Mouse (Mus musculus) induced T-regulatory cell, adult 2 months (primary cell): ENCODE results near the gene Speg.

ENCODE experiments used
- DNase-seq: peaks from one replicate; pipeline ENCODE4 v3.0.0-alpha.2; 2012; ENCODE audit warnings: low read depth

The Speg gene

DNA sequence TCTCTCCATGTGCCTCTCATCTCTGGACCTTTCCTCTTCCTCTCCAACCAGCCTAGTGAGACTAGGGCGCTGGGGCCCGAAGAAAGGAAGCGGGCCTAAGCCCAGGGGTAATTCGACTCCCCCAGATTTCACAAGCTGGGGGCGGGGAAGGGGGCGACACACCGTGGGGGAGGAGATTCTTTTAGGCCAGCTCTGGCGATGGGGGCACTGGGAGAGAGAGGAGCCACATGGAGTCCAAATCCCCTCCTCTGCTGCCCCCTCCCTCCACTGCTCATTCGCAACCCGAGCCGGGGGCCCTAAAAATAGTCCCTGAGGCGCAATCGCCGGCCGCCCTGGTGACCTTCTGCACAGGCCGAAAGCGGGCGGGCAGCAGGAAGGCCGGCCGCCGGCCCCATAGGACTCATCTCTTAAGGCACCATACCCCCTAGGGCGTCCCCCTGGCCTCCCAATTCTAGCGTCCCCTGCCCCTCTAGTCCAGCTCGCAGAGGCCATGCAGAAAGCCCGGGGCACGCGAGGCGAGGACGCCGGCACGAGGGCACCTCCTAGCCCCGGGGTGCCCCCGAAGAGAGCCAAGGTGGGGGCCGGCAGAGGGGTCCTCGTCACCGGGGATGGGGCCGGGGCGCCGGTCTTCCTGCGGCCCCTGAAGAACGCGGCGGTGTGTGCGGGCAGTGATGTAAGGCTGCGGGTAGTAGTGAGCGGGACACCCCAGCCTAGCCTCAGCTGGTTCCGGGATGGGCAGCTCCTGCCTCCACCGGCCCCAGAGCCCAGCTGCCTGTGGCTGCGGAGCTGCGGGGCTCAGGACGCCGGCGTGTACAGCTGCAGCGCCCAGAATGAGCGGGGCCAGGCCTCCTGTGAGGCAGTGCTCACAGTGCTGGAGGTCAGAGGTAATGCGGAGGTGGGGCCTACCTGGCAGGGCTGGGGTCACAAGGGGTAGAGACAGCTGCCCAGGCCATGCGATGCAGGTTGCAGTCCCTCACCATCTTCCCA lies at the start of gene Speg:
Speg (plus strand) TSS at position 348 of the 987 bp plus-strand sequence.
- no peak for DNase-seq

DNA sequence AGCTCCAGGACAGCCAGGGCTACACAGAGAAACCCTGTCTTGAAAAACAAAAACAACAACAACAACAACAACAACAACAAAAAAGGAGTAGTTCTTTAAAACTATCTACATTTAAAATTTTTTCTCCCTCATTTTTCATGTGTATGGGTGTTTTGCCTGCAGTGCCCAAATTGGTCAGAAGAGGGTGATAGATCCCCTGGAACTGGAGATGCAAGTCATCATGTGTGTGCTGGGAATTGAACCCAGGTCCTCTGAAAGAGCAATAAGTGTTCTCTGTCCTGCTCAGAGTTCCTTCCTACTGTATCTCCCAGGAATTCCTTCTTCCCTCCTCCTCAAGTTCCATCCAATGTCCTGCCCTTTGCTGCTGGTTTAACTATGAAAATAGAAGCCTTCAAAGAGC lies 47.6 kb upstream of the Speg start:
- no peak for DNase-seq

- DNase-seq = no peak
Observed at GRCm38 (mm10) chr1:75331271-75331670, 43.8 kb upstream of the Speg start.

DNA sequence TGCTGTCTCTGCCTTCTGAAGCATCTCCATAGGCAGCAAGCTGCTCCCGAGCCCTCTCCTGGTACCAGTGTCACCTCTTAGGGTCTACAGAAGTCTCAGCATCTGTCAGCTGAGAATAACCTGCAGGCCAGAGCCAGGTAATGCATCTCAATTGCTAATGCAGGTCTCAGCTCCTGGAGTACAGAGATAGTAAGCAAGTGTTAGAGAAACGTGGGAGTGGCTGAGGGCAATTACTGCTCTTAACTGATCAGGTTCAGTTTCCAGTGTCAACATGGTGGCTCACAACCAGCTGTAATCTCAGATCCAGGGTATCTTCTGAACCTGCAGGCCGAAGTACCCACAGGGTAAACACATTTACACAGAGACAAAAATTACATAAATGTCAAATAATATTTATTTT lies 38.6 kb upstream of the Speg start:
- no peak for DNase-seq

DNA sequence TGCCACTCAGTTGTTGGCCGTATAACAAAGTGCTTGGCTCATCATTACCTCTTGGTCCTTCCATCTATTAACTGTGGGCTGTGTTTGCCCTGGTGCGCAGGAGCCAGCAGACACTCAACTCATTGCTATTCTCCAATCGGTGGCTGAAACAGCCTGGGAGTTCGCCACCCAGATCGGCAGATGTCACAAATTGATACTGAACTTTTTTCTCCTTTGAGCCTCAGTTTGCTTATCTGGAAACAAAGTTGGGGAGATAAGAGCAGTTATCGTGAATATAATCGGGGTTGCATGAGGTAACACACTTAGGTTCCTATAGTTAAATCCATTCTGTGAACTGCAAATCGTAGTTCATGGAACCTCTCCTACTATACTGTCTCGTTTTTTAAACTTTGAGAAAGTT lies 38.0 kb upstream of the Speg start:
- no peak for DNase-seq

- no peak for DNase-seq
Observed at GRCm38 (mm10) chr1:75338091-75338694, 36.9 kb upstream of the Speg start.

GRCm38 (mm10) chr1:75339337-75339736 lies 35.8 kb upstream of the Speg start:
- DNase-seq = no peak

GRCm38 (mm10) chr1:75340519-75340918 lies 34.6 kb upstream of the Speg start:
- no peak for DNase-seq

DNA sequence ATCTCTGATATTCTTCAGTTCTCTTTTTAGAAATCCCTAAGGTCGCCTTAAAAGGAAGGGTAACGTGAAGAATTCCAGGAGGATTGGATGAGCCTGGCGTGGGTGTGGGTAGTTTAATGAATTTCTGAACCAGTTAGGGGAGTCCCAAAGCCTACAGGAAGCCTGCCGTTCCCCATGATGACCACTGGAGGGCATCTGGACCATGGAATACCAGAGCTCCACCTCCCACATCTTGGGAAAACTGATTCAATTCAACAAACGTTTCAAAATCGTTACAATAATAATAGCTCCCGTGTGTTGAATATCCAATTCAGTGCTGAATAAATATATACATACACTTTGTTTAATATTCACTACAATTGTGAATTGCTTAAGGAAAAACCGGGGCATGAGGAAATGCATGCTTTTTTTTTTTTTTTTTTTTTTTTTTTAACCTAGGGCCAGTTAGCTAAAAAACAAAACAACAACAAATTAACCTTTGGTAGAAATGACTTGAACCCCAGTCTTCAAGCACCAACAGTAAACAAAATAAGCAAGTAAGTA lies 32.2 kb upstream of the Speg start:
- peak; percentile 44 for DNase-seq

GRCm38 (mm10) chr1:75344291-75345035 lies 30.6 kb upstream of the Speg start:
- no peak for DNase-seq

DNA sequence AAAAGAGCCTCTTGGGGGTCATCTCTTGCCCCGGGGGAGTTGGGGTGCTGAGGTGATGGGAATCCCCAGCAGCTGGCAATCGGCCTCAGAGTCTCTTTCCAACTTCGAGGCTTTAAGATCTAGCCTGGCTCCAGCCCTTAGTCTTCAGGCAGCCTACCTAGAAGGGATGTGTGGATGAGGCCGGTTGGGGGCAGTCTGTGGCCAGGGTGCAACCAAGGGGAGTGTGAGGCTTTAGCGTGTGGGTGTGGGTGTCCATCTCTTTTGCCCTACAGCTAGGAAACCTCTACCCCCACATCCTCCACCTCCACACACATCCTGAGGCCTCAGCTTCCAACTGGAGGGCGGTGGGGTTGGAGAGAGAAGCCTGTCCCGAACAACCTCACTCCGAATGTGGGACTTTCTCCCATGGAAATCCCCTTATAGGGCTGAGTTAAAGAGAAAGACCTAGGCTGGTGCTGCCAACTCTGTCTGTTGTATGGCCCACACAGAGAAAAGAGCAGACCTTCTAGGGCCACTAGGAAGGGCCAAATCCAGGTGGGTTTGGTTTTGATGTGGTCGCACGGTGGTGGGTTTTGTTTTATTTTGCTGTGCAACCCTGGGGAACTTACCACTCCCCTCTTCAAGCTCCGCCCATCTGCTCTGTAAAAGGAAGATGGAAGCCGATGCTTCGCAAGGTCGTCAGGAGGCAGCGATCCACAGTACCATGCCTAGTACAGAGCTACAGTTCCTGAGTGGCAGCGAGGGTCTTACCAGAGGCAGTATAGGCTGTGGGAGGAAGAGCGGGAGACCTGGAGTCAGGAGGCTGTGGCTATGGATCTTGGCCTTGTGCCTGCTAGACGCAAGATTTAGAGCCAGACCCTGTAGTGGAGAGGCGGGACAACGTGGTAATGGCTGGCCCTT lies 29.8 kb upstream of the Speg start:
- DNase-seq = no peak

DNA sequence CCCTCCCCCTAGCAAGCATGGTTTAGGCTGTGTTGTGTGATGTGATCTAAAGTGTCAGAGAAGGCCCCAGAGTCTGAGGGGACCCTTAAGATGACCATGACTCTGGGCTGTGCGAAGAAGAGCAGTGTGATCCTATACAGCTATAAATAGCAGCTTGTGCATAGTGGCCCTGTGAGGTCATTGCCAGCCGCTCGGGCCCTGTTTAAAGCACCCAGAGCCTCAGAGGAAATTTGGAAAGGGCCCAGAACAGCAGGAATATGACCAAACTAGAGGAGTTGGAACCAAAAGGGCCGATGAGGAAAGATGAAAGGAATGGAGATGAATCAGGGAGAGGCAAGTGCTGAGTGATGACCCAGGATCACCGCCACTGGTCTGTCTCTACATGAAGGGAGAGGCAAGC lies 27.8 kb upstream of the Speg start:
- no peak for DNase-seq

GRCm38 (mm10) chr1:75349275-75349674 lies 25.8 kb upstream of the Speg start:
- no peak for DNase-seq

DNA sequence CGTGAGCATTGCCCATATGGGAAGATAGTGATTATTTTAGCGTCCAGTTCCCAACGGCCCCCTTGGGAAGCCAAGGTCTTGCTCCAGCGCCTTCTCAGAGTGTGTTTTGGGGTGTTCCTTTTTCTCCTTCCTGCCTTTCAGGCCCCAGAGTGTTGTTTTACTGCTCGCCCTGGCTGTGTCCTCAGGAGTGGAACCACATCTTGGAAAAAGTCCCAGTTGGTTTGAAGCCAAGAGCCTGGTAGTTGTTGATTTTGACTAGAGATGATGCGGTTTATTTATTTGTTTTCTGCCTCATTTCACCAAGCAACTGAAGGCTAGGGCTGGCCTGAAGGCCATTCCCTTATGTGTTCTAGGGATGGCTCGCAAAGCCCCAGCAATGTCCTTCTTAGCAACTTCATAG lies 17.8 kb upstream of the Speg start:
- no peak for DNase-seq

DNA sequence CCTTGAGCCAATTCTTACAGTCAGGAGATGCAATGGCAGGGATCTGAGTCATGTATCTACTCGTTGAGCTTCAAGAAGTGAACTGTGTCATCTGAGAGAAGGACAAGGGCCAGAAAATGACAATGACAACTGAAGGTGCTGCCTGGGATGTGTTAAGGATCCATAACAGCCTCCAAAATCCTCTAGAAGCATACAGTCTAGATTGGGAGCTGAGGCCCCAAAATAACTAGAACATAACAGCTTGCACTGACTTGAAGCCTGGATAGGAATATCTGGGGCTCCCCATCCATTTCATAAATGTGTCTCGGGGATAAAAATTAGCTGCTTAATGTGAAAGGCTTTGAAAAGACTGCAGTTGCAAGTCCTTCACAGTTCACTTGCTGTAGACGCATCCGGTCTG lies 17.1 kb upstream of the Speg start:
- no peak for DNase-seq

GRCm38 (mm10) chr1:75359346-75359745 lies 15.8 kb upstream of the Speg start:
- no peak for DNase-seq

DNA sequence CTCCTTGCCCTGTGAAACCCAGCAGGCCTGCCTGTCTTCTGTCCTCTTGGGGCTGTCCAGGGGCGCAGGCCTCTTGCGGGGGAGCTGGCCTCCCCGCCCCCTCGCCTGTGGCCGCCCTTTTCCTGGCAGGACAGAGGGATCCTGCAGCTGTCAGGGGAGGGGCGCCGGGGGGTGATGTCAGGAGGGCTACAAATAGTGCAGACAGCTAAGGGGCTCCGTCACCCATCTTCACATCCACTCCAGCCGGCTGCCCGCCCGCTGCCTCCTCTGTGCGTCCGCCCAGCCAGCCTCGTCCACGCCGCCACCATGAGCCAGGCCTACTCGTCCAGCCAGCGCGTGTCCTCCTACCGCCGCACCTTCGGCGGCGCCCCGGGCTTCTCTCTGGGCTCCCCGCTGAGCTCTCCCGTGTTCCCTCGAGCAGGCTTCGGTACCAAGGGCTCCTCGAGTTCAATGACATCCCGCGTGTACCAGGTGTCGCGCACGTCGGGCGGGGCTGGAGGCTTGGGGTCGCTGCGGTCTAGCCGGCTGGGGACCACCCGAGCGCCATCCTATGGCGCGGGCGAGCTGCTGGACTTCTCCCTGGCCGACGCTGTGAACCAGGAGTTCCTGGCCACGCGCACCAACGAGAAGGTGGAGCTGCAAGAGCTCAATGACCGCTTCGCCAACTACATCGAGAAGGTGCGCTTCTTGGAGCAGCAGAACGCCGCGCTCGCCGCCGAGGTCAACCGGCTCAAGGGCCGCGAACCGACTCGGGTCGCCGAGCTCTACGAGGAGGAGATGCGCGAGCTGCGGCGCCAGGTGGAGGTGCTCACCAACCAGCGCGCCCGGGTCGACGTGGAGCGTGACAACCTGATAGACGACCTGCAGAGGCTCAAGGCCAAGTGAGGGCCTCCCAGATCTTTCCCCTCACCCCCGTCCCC lies 14.7 kb upstream of the Speg start, which contains the start of gene Des:
Des (plus strand) TSS at position 218 of the 920 bp plus-strand sequence.
- no peak for DNase-seq

GRCm38 (mm10) chr1:75361123-75361522 lies 14.0 kb upstream of the Speg start:
- DNase-seq = no peak

DNA sequence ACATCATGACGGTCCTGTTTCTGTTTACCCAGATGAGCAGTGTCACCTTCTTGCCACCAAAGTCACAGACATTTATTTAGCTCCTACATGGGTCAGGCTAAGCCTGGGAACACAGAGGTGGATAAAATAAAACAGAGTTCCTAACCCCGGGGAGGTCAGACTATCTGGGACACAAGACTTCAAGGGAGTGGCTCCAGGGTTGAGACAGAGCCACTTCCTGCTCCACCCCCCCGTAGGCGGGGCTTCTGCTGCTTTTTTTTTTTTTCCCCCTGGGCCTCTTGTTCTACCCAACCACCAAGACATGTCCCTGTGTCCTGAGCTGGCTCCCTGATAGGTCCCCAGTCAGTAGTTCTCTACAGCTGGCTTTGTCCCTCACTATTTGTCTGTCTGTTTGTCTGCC lies 13.3 kb upstream of the Speg start:
- DNase-seq = peak; percentile 12

DNA sequence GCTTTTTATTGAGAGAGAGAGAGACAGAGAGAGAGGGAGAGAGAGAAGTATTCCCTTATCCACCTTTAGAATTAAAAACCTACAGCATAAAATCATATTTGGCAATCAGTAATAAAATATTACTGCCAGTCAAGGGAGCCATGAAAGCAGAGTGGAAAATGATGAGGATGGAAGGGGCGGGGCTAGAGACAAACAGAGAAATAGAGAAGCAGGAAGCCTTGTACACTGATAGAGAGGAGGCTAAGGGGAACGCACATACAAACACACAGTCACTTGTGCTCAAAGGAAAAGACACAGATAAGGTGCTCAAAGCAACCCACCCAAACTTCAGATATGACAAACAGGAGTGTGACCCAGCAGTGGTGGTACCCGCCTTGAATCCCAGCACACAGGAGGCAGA lies 11.2 kb upstream of the Speg start:
- no peak for DNase-seq
